Mouse (Mus musculus) right cerebral cortex, adult 18-20 months (tissue): ENCODE results near the gene Scd4.
"Not testable (repeated sequence)": the region's sequence is repeated elsewhere in the genome, so short reads cannot be mapped to it uniquely, and the experiment has no call there.

Experiments used
- DNase-seq: peaks from one replicate; pipeline ENCODE4 v3.0.0; 2022; ENCODE audit warnings: mixed read lengths

The Scd4 gene

GRCm38 (mm10) chr19:44318545-44318944 is 14.3 kb upstream of the Scd4 start:
- no peak for DNase-seq

GRCm38 (mm10) chr19:44320316-44320715 is 12.6 kb upstream of the Scd4 start:
- no peak for DNase-seq

GRCm38 (mm10) chr19:44321201-44321600 is 11.7 kb upstream of the Scd4 start:
- no peak for DNase-seq

GRCm38 (mm10) chr19:44321631-44322030 is 11.3 kb upstream of the Scd4 start:
- no peak for DNase-seq

GRCm38 (mm10) chr19:44329566-44329965 is 3.3 kb upstream of the Scd4 start:
- no peak for DNase-seq

- not testable (repeated sequence) for DNase-seq
Measured at GRCm38 (mm10) chr19:44331128-44331527, 1.8 kb upstream of the Scd4 start.

GRCm38 (mm10) chr19:44331911-44332310 is 981 bp upstream of the Scd4 start:
- no peak for DNase-seq

- peak; percentile 88 for DNase-seq
Measured at GRCm38 (mm10) chr19:44332326-44332725, 566 bp upstream of the Scd4 start.

GRCm38 (mm10) chr19:44333991-44334390 is 1.1 kb downstream of the Scd4 start:
- DNase-seq = no peak

GRCm38 (mm10) chr19:44335876-44336662 is 3.2 kb downstream of the Scd4 start:
- DNase-seq = peak; percentile 52

- no peak for DNase-seq
Measured at GRCm38 (mm10) chr19:44349689-44350088, 16.8 kb downstream of the Scd4 start.

GRCm38 (mm10) chr19:44351756-44352155 is 18.9 kb downstream of the Scd4 start:
- DNase-seq = no peak

GRCm38 (mm10) chr19:44358700-44359099 is 25.8 kb downstream of the Scd4 start:
- no peak for DNase-seq

- peak; percentile 73 for DNase-seq
Measured at GRCm38 (mm10) chr19:44363529-44363928, 30.6 kb downstream of the Scd4 start.

GRCm38 (mm10) chr19:44364029-44364428 is 31.1 kb downstream of the Scd4 start:
- peak; percentile 38 for DNase-seq

- DNase-seq = no peak
Measured at GRCm38 (mm10) chr19:44365733-44366132, 32.8 kb downstream of the Scd4 start.

GRCm38 (mm10) chr19:44367076-44367475 is 34.2 kb downstream of the Scd4 start:
- not testable (repeated sequence) for DNase-seq

GRCm38 (mm10) chr19:44369371-44369770 is 36.5 kb downstream of the Scd4 start:
- no peak for DNase-seq

- DNase-seq = no peak
Measured at GRCm38 (mm10) chr19:44370231-44370630, 37.3 kb downstream of the Scd4 start.

GRCm38 (mm10) chr19:44372969-44373368 is 40.1 kb downstream of the Scd4 start:
- peak; percentile 76 for DNase-seq

- no peak for DNase-seq
Measured at GRCm38 (mm10) chr19:44376511-44376951, 43.6 kb downstream of the Scd4 start.

GRCm38 (mm10) chr19:44377629-44378375 is 44.9 kb downstream of the Scd4 start:
- no peak for DNase-seq

- DNase-seq = no peak
Measured at GRCm38 (mm10) chr19:44379090-44379489, 46.2 kb downstream of the Scd4 start.

GRCm38 (mm10) chr19:44380065-44380464 is 47.2 kb downstream of the Scd4 start:
- no peak for DNase-seq
